Mouse (Mus musculus) macrophage (primary cell): ENCODE measurements around the gene Tmem214. TPM values are rescaled to one million over a fixed set of nuclear protein-coding genes. Genes with fewer than 3 reads are reported as not detected.

Experiments
- H3K27ac ChIP-seq: fragments of 350-480 bp; formaldehyde crosslinking; 2 replicates; pipeline ENCODE4 v1.9.0; 2021
- H3K36me3 ChIP-seq: fragments of 350-480 bp; formaldehyde crosslinking; 2 replicates; pipeline ENCODE4 v1.9.0; 2021; ENCODE audit errors: inconsistent target
- H3K4me3 ChIP-seq: fragments of 350-480 bp; formaldehyde crosslinking; 2 replicates; pipeline ENCODE4 v1.9.0; 2021; ENCODE audit errors: inconsistent target
- H3K79me2 ChIP-seq: fragments of 350-480 bp; formaldehyde crosslinking; 2 replicates; pipeline ENCODE4 v1.9.0; 2021; ENCODE audit errors: inconsistent target
- WGBS: methylation state at CpG from one replicate; pipeline ENCODE4 v1.1.7; 2026; ENCODE audit warnings: inconsistent platforms; ENCODE audit not compliant: missing documents; 5-methylcytosine and 5-hydroxymethylcytosine counted together
- polyA plus RNA-seq: library from polyadenylated mRNA; stranded (reverse); fragments of 250-400 nt; gene quantifications from 3 replicates; pipeline ENCODE4 v1.2.4, GENCODE M21; 2018; ENCODE audit warnings: inconsistent platforms

Tmem214 gene
- polyA plus RNA-seq, 1 experiment from 2014 or later, result 45.4 TPM

DNA sequence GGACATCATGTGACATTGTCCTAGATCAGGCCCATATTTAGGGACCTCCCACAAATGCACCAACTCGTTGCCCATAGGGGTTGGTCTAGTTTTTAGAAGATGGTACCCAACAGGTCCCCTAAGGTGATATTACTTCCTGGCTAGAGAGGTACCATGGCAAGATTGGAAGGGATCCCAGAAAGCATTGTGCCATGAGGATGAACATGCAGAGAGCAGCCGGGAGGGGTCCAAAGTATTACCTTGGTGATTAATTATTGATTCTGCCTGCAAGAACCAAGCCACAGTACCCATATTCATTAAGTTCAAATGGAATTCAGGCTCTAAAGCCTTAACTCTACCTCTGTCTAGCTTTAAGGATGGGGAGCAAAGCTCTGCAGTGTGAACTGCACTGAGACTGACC is 58.3 kb downstream of the Tmem214 start:
- Histone ChIP-seq H3K79me2 (no peaks in the 10 kb centered on the region), H3K36me3 (no peaks in the 10 kb centered on the region), H3K27ac (no peak overlapping the region), H3K4me3 (no peak overlapping the region)
- 75% methylated on average over 2 of the region's 2 CpGs for WGBS

DNA sequence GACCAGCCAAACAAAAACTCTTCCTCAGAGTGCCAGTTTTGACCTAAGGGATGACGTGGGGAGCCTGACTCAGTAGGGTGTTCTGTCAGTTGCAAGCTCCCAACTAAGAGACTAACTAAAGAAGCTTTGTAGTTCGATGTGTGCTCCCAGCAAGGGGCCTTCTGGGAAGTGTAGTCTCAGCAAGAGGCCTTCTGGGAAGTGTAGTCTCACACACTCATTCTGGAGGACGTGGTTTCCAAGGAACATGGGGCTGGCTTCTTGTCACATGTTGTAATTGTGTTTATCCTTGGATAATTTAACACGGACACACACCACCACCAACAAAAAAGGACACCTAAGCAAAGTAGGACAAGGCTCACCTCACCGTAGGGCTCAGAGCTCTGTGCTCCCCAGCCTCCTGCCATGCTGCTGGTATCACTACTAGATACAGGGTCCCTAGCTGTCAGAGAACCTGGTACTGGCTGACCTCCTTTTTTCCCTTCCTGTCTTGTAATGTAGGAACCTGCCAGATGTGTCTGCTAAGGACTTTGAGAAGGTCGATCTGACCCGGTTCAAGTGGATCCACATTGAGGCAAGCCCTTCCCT is 60.2 kb downstream of the Tmem214 start:
- 71% methylated on average over 7 of the region's 7 CpGs for WGBS
- no peaks in the 10 kb centered on the region for H3K79me2 ChIP-seq
- no peaks in the 10 kb centered on the region for H3K36me3 ChIP-seq
- no peak overlapping the region for H3K4me3 ChIP-seq
- no peak overlapping the region for H3K27ac ChIP-seq

Other genes with a start within 250 kb of the Tmem214 start
- gene Slc35f6, start 220.1 kb upstream of the Tmem214 start, polyA plus RNA-seq, result 88.8 to 137 TPM (median 120 TPM) in 3 replicates
- 14.0 to 121 TPM (median 41.5 TPM) in 3 replicates for gene Cenpa, start 201.2 kb upstream of the Tmem214 start, polyA plus RNA-seq
- gene Dpysl5, start 156.4 kb upstream of the Tmem214 start, polyA plus RNA-seq, result not detected in 3 replicates
- gene Mapre3, start 53.4 kb upstream of the Tmem214 start, polyA plus RNA-seq, result 5.1 to 9.3 TPM (median 8.4 TPM) in 3 replicates
- 2.1 to 3.5 TPM (median 2.3 TPM) in 3 replicates for gene Agbl5, start 20.7 kb downstream of the Tmem214 start, polyA plus RNA-seq
- gene Ost4, start 39.8 kb downstream of the Tmem214 start, polyA plus RNA-seq, result 186 to 192 TPM (median 190 TPM) in 3 replicates
- gene Emilin1, start 45.4 kb downstream of the Tmem214 start, polyA plus RNA-seq, result 21.8 to 51.0 TPM (median 46.5 TPM) in 3 replicates
- 10.2 to 18.1 TPM (median 14.4 TPM) in 3 replicates for gene Khk, start 53.4 kb downstream of the Tmem214 start, polyA plus RNA-seq
- gene Cgref1, start 77.6 kb downstream of the Tmem214 start, polyA plus RNA-seq, result 0.17 TPM in 1 of 3 replicates, not detected in the others
- 68.1 to 87.2 TPM (median 71.0 TPM) in 3 replicates for gene Preb, start 92.3 kb downstream of the Tmem214 start, polyA plus RNA-seq
- gene Tcf23, start 100.7 kb downstream of the Tmem214 start, polyA plus RNA-seq, result not detected in 3 replicates
- 73.4 to 150 TPM (median 103 TPM) in 3 replicates for gene Atraid, start 180.3 kb downstream of the Tmem214 start, polyA plus RNA-seq
- gene Slc5a6, start 180.9 kb downstream of the Tmem214 start, polyA plus RNA-seq, result 3.3 to 6.2 TPM (median 5.1 TPM) in 3 replicates
- 5.8 to 16.7 TPM (median 7.3 TPM) in 3 replicates for gene Cad, start 186.8 kb downstream of the Tmem214 start, polyA plus RNA-seq
- gene Dnajc5g, start 238.3 kb downstream of the Tmem214 start, polyA plus RNA-seq, result not detected in 3 replicates
- gene Slc30a3, start 240.2 kb downstream of the Tmem214 start, polyA plus RNA-seq, result not detected in 3 replicates
- gene Trim54, start 248.7 kb downstream of the Tmem214 start, polyA plus RNA-seq, result not detected in 3 replicates